Mouse (Mus musculus) MEL-GATA-1-ER (cell line): ENCODE measurements around the gene Ly6f.

Source experiments
- DNase-seq: peaks from one replicate; pipeline ENCODE4 v3.0.0-alpha.2; 2012; ENCODE audit warnings: low read depth; ENCODE audit errors: extremely low read depth

Gene Ly6f

DNA sequence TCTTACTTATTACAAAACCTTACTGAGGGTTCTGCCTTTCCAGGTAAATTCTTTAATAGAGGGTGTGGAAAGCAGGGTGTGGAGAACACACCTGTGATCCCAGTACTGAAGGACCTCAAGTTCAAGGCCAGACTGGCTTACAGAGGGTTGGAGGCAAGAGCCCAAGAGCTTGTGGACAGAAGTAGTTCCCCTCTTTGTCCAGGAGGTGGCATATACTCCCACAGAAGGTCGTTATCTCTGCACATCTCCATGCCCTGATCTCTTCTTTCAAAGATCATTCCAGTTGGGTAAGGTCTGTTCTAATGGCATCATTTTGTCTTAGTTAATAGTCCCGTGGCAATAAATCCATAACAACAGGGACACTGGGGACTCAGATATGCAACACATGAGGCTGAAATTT, 49.0 kb downstream of the Ly6f start:
- no peak for DNase-seq

DNA sequence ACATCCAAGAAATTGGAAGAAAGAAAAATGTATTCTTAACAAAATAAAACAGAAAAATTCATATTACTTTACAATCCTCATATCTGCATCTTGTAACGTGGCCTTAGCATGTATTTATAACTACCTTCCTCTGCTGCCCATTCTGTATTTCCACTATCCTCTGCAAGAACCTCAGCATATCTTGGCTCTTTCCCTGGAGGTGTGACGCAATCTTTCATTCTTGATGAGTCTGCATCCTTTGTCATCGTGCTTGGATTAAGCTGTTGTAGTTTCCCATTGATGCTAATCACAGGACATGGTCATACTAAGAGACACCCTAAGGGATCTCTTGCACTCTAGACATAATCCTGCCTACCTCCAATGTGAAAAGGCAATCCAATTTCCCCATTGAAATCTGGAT, 50.4 kb downstream of the Ly6f start:
- DNase-seq: no peak

DNA sequence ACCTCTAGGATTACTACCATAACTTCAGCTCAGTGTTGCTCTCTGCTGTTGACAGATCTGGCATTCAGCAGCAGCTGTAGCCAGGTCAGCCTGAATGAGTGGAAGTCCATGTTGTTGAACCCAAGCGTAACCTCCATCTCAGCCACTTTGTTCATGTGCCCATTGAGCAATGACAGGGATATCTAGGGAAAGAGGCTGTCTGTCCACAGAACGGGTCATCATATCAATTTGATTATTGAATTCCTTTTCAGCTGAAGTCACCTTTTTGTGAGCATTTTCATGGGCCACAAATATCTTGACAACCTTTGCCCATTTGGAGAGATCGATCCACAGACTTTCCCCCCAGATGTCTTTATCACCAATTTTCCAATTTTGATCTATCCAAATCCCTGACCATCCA, 51.9 kb downstream of the Ly6f start:
- no peak for DNase-seq
